Mouse (Mus musculus): ENCODE data around the gene Ide.

- TF ChIP-seq CTCF (IDR thresholded peaks at IDR 0.05; ENCODE audit: extremely low read depth, insufficient read depth, low read length) (no peak), POLR2A (IDR thresholded peaks at IDR 0.05; ENCODE audit: extremely low read depth, insufficient read depth, low read length) (no peak)
Measured at GRCm38 (mm10) chr19:37242707-37243106, 94.9 kb downstream of the Ide start.

Measured in cortical plate, adult 2 months (tissue).